Mouse (Mus musculus) testis, adult 2 months (tissue): ENCODE data around the gene Znrf2.

Source experiments
- CTCF ChIP-seq: fragments of 200-500 bp; IDR thresholded peaks from 2 replicates; pipeline ENCODE4 v1.5.1; 2012; ENCODE audit warnings: low read depth, mild to moderate bottlenecking, inconsistent platforms, low read length, moderate library complexity; ENCODE audit not compliant: control insufficient read depth, insufficient read depth, insufficient replicate concordance
- POLR2A ChIP-seq: fragments of 200-500 bp; IDR thresholded peaks from 2 replicates; pipeline ENCODE4 v1.6.1; 2012; ENCODE audit warnings: low read depth, mild to moderate bottlenecking, inconsistent platforms, low read length, moderate library complexity; ENCODE audit not compliant: control insufficient read depth

DNA sequence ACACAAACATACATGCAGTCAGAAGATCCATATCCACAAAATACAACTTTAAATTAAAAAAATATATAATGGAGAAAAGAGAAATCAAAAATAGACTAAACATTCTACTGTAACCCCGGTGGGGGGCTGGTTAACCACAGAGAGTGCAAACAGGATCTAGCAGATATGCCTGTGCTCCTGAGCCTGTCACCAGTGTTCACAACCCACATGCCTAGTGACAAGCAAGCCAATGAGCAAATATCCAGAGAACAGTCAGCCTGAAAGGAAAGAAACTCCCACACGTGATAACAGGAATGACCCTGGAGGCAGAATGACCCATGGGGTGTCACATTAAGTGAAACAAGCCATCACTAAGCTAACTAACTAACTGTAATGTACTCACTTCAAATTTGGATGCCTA is 119.8 kb downstream of the Znrf2 start:
- no peak for TF ChIP-seq POLR2A
- no peak for TF ChIP-seq CTCF
